Mouse (Mus musculus) embryonic facial prominence, embryonic 12.5 days (tissue): ENCODE measurements around the gene Spata48. TPM values are rescaled to one million over a fixed set of nuclear protein-coding genes. Genes with fewer than 3 reads are reported as not detected.

ENCODE experiments used
- ATAC-seq: fragments of 200-750 bp; cut with Nextera tagmentation; 2 replicates; pipeline ENCODE4 v1.8.0; 2017; ENCODE audit not compliant: insufficient number of reproducible peaks, insufficient read depth, low FRiP score, low TSS enrichment
- H3K27ac ChIP-seq: fragments of 300-500 bp; sonication (generic); 2 replicates; pipeline ENCODE4 v1.5.1; 2016; ENCODE audit warnings: mild to moderate bottlenecking
- H3K27me3 ChIP-seq: fragments of 300-500 bp; sonication (generic); 2 replicates; pipeline ENCODE4 v1.6.1; 2016; ENCODE audit warnings: mild to moderate bottlenecking, moderate library complexity
- H3K36me3 ChIP-seq: fragments of 300-500 bp; sonication (generic); 2 replicates; pipeline ENCODE4 v1.6.1; 2016; ENCODE audit warnings: mild to moderate bottlenecking
- H3K4me1 ChIP-seq: fragments of 300-500 bp; sonication (generic); 2 replicates; pipeline ENCODE4 v1.6.1; 2016
- H3K4me2 ChIP-seq: fragments of 300-500 bp; sonication (generic); replicated peaks from 2 replicates; pipeline ENCODE4 v1.6.1; 2016; ENCODE audit warnings: mild to moderate bottlenecking, moderate library complexity
- H3K4me3 ChIP-seq: fragments of 300-500 bp; sonication (generic); 2 replicates; pipeline ENCODE4 v1.5.1; 2016; ENCODE audit warnings: mild to moderate bottlenecking
- H3K9ac ChIP-seq: fragments of 300-500 bp; sonication (generic); 2 replicates; pipeline ENCODE4 v1.6.1; 2016; ENCODE audit warnings: mild to moderate bottlenecking, moderate library complexity
- H3K9me3 ChIP-seq: fragments of 300-500 bp; sonication (generic); 2 replicates; pipeline ENCODE4 v1.6.1; 2016; ENCODE audit warnings: mild to moderate bottlenecking, moderate library complexity
- WGBS: fragments of 180-500 bp; shearing (Covaris S2); methylation state at CpG from one replicate; pipeline ENCODE4 v1.1.7; 2016; 5-methylcytosine and 5-hydroxymethylcytosine counted together
- polyA plus RNA-seq: library from polyadenylated mRNA; unstranded; fragments of >200 nt; fragmentation: Nextera tagmentation; extraction: Ambion mirVana; gene quantifications from 2 replicates; pipeline ENCODE4 v1.2.1, GENCODE M21; 2016

Gene Spata48
- polyA plus RNA-seq, 1 experiment from 2014 or later, result 3.8 TPM

DNA sequence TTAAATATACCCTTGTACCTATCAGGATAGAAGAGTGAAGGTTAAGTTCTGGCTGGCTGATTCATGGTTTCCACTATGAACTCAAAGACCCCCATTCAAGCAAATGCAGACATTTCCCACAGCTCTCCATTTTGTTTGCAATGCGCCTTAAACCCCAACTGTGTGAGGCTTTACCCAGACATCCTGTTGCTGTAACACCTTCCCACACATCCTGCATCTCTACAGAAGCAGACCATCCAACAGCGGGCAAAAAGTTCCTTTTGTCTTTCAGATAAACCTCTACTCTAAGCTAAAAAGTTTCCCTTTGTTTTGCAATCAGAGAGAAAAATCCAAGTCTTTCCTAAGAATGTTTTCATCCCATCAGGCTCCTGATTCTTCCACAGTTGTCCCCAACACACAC, 50.2 kb downstream of the Spata48 start:
- H3K27me3 ChIP-seq, result no peaks in the 10 kb centered on the region
- no peaks in the 10 kb centered on the region for H3K4me1 ChIP-seq
- WGBS, result 53% methylated on average over 2 of the region's 2 CpGs
- H3K27ac ChIP-seq, result no peak overlapping the region
- H3K9ac ChIP-seq, result no peak overlapping the region
- H3K4me3 ChIP-seq, result no peak overlapping the region
- ATAC-seq, result no peak
- H3K36me3 ChIP-seq, result no peaks in the 10 kb centered on the region
- no peaks in the 10 kb centered on the region for H3K9me3 ChIP-seq
- H3K4me2 ChIP-seq, result no peak overlapping the region

DNA sequence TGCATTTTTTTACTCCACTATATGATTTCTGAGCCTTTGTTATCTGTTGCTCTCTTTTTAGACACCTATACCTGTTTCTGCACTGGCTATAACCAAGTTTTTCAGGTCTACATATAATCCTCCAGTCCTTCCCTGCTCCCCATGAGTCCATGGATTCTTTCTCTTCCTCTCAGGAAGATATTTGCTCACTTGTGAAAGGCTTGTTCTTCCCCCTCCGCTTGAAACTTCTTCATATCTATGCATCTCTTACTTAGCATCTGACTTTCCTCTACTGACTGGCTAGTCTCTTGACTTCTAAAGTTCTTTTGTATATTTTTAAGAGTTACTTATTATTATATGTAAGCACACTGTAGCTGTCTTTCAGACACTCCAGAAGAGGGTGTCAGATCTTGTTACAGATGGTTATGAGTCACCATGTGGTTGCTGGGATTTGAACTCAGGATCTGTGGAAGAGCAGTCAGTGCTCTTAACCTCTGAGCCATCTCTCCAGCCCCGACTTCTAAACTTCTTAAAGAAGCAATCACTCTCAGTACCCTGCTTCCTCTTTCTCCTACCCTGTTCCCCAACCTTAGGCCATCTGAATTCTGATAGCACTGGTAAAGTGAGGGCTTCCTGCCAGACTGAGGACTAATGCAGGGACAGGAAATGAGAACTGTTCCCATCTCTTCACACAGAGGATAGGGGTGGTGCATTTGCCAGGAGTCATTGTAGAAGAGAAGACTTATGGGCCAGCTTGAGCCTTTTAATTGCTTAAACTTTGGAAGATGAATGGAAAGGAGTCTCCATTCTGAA, 51.3 kb downstream of the Spata48 start:
- H3K27me3 ChIP-seq, result no peaks in the 10 kb centered on the region
- no peaks in the 10 kb centered on the region for H3K36me3 ChIP-seq
- no peak overlapping the region for H3K4me2 ChIP-seq
- H3K9me3 ChIP-seq, result no peaks in the 10 kb centered on the region
- H3K27ac ChIP-seq, result no peak overlapping the region
- H3K4me3 ChIP-seq, result no peak overlapping the region
- WGBS, result 80% methylated on average over 2 of the region's 2 CpGs
- no peak overlapping the region for H3K9ac ChIP-seq
- no peaks in the 10 kb centered on the region for H3K4me1 ChIP-seq
- ATAC-seq, result no peak

DNA sequence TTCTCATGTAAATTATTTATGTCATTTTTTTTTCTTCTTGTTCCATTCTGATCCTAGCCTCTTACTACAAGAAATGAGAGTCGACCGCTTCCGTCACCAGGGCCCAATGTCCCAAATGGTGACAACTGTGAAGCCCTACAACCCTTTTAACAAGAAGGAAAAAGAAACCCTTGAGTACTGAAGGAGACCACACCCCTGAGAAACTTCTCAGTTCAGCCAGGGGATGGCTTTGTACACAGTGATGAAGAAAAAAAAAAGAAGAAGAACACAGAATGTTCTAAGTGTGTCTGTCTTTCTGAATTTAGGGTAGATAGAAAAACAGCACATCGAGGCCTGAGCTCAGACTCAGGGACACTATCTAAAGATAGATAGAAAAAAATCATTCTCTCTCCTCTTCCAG, 53.0 kb downstream of the Spata48 start:
- Histone ChIP-seq H3K27ac (no peak overlapping the region), H3K4me1 (no peaks in the 10 kb centered on the region), H3K36me3 (no peaks in the 10 kb centered on the region), H3K4me3 (no peak overlapping the region), H3K9me3 (no peaks in the 10 kb centered on the region), H3K27me3 (no peaks in the 10 kb centered on the region), H3K4me2 (no peak overlapping the region), H3K9ac (no peak overlapping the region)
- 93% methylated on average over 4 of the region's 4 CpGs for WGBS
- no peak for ATAC-seq

DNA sequence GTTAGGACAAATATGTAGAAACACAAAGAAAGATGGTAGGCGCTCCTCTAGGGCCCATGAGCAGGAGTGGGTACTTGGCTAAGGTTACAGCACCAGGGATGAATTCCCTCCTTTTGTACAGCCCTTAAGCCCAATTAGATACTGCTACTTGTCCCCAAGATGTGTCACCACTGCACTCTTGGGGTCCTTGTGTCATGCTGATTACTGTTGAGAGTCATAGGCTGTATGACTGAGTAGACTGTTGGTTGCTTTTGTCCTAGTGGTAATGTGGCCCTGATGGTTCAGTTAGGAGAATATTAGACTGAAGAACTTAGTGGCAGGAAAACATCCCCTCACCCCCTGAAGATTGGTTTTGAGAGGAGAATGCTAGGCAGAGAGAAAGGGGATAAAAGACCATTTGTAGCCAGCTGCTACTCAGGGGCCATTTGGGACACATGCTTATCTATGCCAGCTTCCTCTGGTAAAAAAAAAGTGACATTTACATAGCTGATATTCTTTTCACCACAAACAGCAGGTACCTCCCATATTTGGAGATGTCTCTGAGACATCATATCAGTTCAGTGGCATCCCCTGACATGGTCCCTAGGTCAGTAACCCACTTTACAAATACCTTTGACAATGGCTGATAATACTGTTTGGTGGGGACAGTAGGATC, 56.0 kb downstream of the Spata48 start:
- no peak overlapping the region for H3K27ac ChIP-seq
- WGBS, result 86% methylated on average over 1 of the region's 1 CpGs
- no peaks in the 10 kb centered on the region for H3K9me3 ChIP-seq
- no peaks in the 10 kb centered on the region for H3K4me1 ChIP-seq
- no peak overlapping the region for H3K4me2 ChIP-seq
- H3K9ac ChIP-seq, result no peak overlapping the region
- no peaks in the 10 kb centered on the region for H3K27me3 ChIP-seq
- no peak overlapping the region for H3K4me3 ChIP-seq
- no peaks in the 10 kb centered on the region for H3K36me3 ChIP-seq
- ATAC-seq, result no peak

DNA sequence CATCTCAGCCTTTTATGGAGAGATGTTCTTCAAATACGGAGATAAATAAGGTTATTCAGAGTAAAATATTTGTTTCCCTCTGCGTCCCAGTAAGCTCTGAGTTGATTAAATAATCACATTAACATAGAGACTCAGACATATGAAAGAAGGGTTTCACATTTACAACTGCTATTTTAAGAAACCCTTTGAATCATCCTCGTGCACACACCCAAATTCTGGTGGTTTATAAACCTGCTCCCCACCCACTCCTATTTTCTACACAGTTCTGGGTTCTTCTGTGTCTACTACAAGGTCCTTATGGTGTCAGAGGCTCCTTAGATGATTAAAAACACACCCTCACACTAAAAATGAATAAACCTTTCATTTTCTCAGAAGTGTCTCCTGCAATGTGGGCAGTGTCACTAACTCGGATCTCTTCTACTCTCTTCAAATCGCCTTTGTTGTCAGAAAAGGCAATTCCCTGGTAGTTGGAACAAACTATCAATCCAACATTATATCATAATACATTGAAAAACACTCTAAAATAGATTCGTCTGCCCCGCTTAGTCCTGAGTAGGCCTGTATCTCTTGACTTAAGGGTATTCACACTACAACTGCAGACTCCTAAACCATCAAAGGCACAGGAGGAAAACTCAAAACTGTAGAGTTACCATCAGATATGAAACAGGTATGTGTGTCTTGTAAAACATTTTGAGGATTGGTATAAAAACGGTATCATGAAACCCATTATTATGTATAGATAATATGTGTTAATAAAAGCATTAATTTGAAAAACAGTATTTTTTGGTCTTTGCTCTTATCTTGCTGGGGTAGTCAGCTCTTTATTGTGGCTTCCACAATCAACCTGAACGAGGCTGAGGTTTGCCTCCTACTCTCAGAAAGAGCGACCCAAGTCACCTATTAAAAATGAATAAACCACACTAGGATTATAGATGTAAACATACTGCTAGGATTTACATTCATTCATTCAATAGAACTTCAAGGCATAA, 57.7 kb downstream of the Spata48 start:
- H3K27ac ChIP-seq, result no peak overlapping the region
- no peaks in the 10 kb centered on the region for H3K4me1 ChIP-seq
- H3K9me3 ChIP-seq, result no peaks in the 10 kb centered on the region
- H3K9ac ChIP-seq, result no peak overlapping the region
- no peaks in the 10 kb centered on the region for H3K27me3 ChIP-seq
- ATAC-seq, result no peak
- H3K4me3 ChIP-seq, result no peak overlapping the region
- 81% methylated on average over 10 of the region's 10 CpGs for WGBS
- no peaks in the 10 kb centered on the region for H3K36me3 ChIP-seq
- H3K4me2 ChIP-seq, result no peak overlapping the region

DNA sequence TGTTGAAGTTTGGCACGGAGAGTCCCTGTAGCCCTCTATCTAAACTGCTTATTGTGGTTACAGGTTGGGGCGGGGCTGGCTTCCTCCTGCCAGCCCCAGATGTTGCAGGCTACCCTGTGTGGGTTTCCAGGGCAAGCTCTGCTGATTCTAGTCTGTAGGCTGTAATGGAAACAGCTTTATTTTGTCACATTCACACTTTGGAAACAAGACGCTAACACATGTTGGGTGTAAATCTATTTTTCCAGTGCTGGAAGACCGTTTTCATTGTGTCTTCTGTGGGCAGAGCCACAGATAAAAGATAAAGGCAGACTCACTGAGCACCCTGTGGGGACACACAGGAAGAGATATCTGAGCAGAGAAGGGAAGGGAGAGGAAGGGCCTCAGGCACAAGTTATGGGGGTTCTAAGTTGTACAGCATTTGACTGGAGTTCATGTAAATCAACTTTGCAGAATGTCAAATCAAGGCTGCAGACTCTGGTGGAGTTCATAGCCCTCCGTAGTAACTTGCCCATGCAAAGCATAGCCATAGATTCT, 60.1 kb downstream of the Spata48 start:
- Histone ChIP-seq H3K4me3 (no peak overlapping the region), H3K9ac (no peak overlapping the region), H3K4me2 (no peak overlapping the region), H3K27ac (no peak overlapping the region), H3K4me1 (no peaks in the 10 kb centered on the region), H3K27me3 (no peaks in the 10 kb centered on the region), H3K9me3 (no peaks in the 10 kb centered on the region), H3K36me3 (no peaks in the 10 kb centered on the region)
- ATAC-seq, result no peak
- WGBS, result 79% methylated on average over 5 of the region's 5 CpGs

DNA sequence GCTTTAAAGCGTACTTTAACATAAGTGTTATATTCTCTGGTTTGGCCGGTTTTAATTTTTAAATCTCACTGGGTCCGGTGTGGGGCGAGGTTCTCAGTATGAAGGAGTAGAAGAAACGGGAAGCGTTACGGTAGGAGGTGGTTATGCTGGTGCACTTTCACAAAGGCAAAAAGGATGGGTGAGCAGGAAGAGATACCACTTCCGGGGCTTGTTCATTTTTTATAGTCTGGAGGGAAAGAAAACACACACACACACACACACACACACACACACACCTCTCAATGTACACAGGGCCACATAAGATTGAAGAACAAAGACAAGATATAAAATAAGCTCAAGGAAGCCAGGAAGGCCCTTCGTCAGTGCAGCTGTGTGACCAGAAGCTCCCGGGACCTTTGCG, 66.9 kb downstream of the Spata48 start:
- Histone ChIP-seq H3K9me3 (no peaks in the 10 kb centered on the region), H3K4me2 (no peak overlapping the region), H3K36me3 (no peaks in the 10 kb centered on the region), H3K27me3 (no peaks in the 10 kb centered on the region), H3K9ac (no peak overlapping the region), H3K27ac (no peak overlapping the region), H3K4me3 (no peak overlapping the region), H3K4me1 (no peaks in the 10 kb centered on the region)
- 78% methylated on average over 11 of the region's 11 CpGs for WGBS
- no peak for ATAC-seq

DNA sequence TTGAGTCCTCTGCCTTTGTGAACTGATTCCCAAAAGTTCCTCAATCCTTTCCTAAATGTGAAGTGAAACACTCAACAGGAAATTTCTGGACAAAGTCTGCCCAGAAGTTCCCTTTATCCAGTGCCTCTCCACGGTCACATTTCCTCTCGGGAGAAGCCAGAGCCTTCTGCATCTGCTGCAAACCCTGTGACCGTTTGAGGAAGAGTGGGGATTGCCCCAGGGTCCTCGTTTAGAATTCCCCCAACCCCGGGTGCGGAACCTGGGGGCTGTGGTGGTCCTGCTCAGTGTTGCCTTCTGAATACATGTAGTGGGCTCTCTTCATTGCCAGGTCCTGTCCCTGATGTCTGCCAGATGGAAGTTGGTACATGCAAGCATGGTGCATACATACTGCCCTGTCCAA, 67.3 kb downstream of the Spata48 start:
- no peaks in the 10 kb centered on the region for H3K9me3 ChIP-seq
- ATAC-seq, result no peak
- H3K4me1 ChIP-seq, result no peaks in the 10 kb centered on the region
- no peaks in the 10 kb centered on the region for H3K27me3 ChIP-seq
- H3K4me3 ChIP-seq, result no peak overlapping the region
- H3K36me3 ChIP-seq, result no peaks in the 10 kb centered on the region
- no peak overlapping the region for H3K4me2 ChIP-seq
- WGBS, result 56% methylated on average over 6 of the region's 6 CpGs
- H3K9ac ChIP-seq, result no peak overlapping the region
- no peak overlapping the region for H3K27ac ChIP-seq

DNA sequence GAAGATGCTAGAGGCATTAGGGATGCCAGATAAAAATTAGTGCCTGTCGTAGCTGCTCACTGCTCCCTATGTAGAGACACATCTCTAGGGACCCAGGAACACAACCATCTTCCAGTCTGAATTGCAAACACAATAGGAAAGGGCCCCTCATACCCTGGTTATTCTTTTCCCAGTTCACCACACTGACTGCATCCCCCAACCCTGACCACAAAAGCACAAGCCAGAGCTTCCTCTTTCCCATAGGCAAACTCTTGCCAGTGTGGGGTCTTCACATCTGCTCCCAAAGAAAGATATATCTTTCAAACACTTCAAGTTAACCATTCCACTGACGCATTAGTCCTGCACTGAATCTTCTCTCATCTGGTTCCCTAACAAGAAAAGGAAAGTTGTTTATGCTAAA, 68.2 kb downstream of the Spata48 start:
- WGBS, result 80% methylated on average over 2 of the region's 2 CpGs
- ATAC-seq, result no peak

DNA sequence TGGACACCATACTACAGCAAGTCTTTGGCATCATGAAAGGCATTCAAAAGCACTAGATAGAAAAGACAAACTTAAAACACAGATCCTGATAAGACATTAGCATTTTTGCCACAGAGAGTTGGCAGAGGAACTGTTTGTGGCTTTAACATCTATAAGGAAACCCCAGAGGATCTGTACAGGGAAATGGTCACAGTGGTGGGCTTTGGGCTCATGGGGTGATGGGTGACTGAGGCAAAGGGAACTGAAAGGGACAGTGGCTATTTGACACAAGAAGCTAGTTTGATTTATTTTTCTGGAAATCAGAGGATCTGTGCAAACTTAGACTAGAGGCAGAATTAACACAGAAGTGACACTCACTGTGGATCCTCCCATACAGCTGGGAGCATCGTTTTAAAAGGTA, 74.4 kb downstream of the Spata48 start:
- no peak for ATAC-seq
- Histone ChIP-seq H3K36me3 (no peaks in the 10 kb centered on the region), H3K9me3 (no peaks in the 10 kb centered on the region), H3K4me2 (no peak overlapping the region), H3K9ac (no peak overlapping the region), H3K27ac (no peak overlapping the region), H3K4me1 (no peaks in the 10 kb centered on the region), H3K27me3 (no peaks in the 10 kb centered on the region), H3K4me3 (no peak overlapping the region)
- WGBS, result 88% methylated on average over 1 of the region's 1 CpGs

More for the DNA sequence above, 68.2 kb downstream of the Spata48 start:
- Histone ChIP-seq H3K4me1 (no peaks in the 10 kb centered on the region), H3K4me3 (no peak overlapping the region), H3K9me3 (no peaks in the 10 kb centered on the region), H3K27ac (no peak overlapping the region), H3K4me2 (no peak overlapping the region), H3K36me3 (no peaks in the 10 kb centered on the region), H3K27me3 (no peaks in the 10 kb centered on the region), H3K9ac (no peak overlapping the region)

DNA sequence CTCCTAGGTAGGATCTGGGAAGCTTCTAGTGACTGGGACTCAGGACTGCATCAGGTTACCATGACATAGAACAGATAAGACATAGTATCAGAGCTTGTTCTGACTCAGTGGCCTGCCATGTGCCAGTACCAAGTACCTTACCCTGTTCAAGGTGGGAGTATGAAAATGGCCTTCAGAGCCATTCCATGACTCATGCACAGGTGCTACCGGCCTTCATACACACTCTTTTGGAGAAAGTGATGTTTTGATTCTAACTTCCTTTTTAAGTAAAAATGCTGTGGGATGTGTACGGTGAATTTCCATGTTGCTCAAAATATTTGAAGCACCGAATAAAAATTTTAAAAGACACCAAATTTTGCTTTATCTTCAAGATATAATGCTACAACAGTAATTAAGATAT, 84.1 kb downstream of the Spata48 start:
- ATAC-seq, result no peak
- Histone ChIP-seq H3K9me3 (no peaks in the 10 kb centered on the region), H3K9ac (no peak overlapping the region), H3K27me3 (no peaks in the 10 kb centered on the region), H3K4me1 (no peaks in the 10 kb centered on the region), H3K36me3 (no peaks in the 10 kb centered on the region), H3K27ac (no peak overlapping the region), H3K4me3 (no peak overlapping the region), H3K4me2 (no peak overlapping the region)
- WGBS, result 91% methylated on average over 3 of the region's 3 CpGs
